Mouse (Mus musculus) embryo, embryonic 9.5 days (tissue): Measurements from ENCODE around the gene Timm29.

ENCODE experiments used
- DNase-seq: peaks from one replicate; pipeline ENCODE4 v3.0.0-alpha.2; 2017; ENCODE audit errors: extremely low spot score

Timm29 gene

GRCm38 (mm10) chr9:21616232-21616781 is 23.8 kb downstream of the Timm29 start:
- DNase-seq: peak; percentile 95

- peak; percentile 40 for DNase-seq
Measured at GRCm38 (mm10) chr9:21617066-21617465, 24.5 kb downstream of the Timm29 start.

GRCm38 (mm10) chr9:21620229-21620628 is 27.7 kb downstream of the Timm29 start:
- DNase-seq: no peak

- DNase-seq: no peak
Measured at GRCm38 (mm10) chr9:21622676-21623075, 30.2 kb downstream of the Timm29 start.

GRCm38 (mm10) chr9:21625342-21626339 is 33.1 kb downstream of the Timm29 start:
- DNase-seq: no peak

- no peak for DNase-seq
Measured at GRCm38 (mm10) chr9:21626571-21626970, 34.0 kb downstream of the Timm29 start.

DNA sequence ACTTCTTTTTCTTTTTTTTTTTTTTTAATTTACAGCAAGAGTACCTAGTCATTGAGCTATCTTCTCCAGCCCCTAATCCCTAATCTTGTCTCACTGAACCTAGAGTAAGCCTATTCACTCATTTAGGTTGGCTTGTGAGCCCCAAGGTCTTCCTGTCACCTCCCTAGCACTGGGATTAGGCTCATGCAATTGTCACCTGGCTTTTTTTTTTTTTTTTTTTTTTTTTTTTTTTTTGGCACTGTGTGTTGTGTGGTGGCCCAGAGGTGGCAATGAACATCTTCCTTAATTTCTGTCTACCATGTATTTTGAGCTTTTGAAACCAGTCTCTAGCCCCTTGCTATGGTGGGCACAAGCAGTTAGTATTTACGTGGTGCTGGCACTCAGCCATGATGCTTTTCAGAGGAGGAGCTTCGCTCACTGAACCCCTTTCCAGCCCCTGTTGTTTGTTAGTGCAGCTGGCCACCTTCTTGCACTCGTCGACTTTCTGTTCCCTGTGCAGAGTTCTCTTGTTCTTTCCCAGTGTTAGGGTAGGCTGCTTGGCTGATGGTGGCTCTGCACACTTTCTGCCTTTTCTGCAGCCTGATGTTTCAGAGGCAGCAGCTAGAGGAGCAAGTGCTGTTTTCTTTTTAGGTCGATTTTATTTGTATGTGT is 34.7 kb downstream of the Timm29 start:
- DNase-seq: no peak

DNA sequence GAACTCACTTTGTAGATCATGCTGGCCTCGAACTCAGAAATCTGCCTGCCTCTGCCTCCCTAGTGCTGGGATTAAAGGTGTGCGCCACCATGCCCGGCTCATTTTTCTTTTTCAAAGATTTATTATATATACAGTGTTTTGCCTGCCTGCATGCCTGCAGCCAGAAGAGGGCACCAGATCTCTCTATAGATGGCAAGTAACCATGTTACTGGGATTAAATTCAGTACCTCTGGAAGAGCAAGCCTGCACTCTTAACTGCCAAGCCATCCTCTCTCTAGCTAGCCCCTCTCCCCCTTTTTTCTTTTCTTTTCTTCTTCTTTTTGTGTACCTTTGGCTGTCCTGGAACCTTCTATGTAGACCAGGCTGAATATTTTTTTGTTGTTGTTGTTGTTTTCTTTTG is 38.2 kb downstream of the Timm29 start:
- DNase-seq: peak; percentile 9

GRCm38 (mm10) chr9:21633106-21633505 is 40.6 kb downstream of the Timm29 start:
- no peak for DNase-seq

DNA sequence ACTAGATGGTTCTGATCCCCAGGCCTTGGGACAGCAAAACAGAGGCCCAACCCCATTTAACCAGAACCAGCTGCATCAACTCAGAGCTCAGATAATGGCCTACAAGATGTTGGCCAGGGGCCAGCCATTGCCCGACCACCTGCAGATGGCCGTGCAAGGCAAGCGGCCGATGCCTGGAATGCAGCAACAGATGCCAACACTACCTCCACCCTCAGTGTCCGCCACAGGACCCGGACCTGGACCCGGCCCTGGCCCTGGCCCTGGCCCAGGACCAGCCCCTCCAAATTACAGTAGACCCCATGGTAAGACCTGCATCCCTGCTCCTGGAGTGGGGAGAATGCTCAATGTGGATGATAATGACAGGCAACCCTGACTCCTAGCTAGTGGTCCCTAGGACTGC is 43.1 kb downstream of the Timm29 start:
- no peak for DNase-seq

DNA sequence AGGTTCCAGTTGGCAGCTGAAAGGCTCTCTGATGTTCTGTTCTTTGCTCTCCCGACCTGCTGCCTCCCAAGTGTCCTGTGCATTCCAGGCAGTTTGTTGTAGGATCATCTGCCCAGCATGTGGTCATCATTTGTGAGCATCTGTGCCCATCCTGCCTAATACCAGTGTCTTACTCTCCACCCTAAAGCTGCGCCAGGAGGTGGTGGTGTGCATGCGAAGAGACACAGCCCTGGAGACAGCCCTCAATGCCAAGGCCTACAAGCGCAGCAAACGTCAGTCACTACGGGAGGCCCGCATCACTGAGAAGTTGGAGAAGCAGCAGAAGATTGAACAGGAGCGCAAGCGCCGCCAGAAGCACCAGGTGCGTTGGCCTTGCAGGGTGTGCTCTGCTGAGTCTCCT is 46.5 kb downstream of the Timm29 start:
- no peak for DNase-seq
